Mouse (Mus musculus) gastrocnemius, postnatal 10 days (tissue): ENCODE measurements around the gene R3hdm2. TPM values are rescaled to one million over a fixed set of nuclear protein-coding genes. Genes with fewer than 3 reads are reported as not detected.
A peak's percentile ranks its signal among the peaks of the same experiment; 100 is the strongest.

Source experiments
- DNase-seq: peaks from one replicate; pipeline ENCODE4 v3.0.0; 2021; ENCODE audit warnings: mixed read lengths
- total RNA-seq, 2 experiments: library from RNA; stranded (reverse); gene quantifications; 2 replicates each; pipeline ENCODE4 v1.2.3; 2021

Gene R3hdm2
- total RNA-seq, 2 experiments from 2014 or later = 92.6 to 93.1 TPM

GRCm38 (mm10) chr10:127519041-127519701, 139.0 kb downstream of the R3hdm2 start:
- no peak for DNase-seq

GRCm38 (mm10) chr10:127519903-127520713, 140.0 kb downstream of the R3hdm2 start:
- no peak for DNase-seq

- DNase-seq = no peak
Measured at GRCm38 (mm10) chr10:127520714-127521357, 140.7 kb downstream of the R3hdm2 start.

- DNase-seq = no peak
Measured at GRCm38 (mm10) chr10:127521611-127522080, 141.5 kb downstream of the R3hdm2 start.

GRCm38 (mm10) chr10:127522088-127522581, 142.0 kb downstream of the R3hdm2 start, which contains the start of gene Shmt2:
Gene Shmt2 (minus strand): TSS chr10:127522444.
- DNase-seq = peak; percentile 81

GRCm38 (mm10) chr10:127524646-127525255, 144.6 kb downstream of the R3hdm2 start:
- no peak for DNase-seq

GRCm38 (mm10) chr10:127526048-127526447, 145.9 kb downstream of the R3hdm2 start:
- DNase-seq = no peak

GRCm38 (mm10) chr10:127526681-127527080, 146.6 kb downstream of the R3hdm2 start:
- DNase-seq = peak; percentile 81

- no peak for DNase-seq
Measured at GRCm38 (mm10) chr10:127527481-127527880, 147.4 kb downstream of the R3hdm2 start.

GRCm38 (mm10) chr10:127530945-127531344, 150.8 kb downstream of the R3hdm2 start:
- DNase-seq = no peak

- no peak for DNase-seq
Measured at GRCm38 (mm10) chr10:127531548-127531947, 151.4 kb downstream of the R3hdm2 start.

GRCm38 (mm10) chr10:127534036-127534928, 154.2 kb downstream of the R3hdm2 start, which contains the start of gene Nxph4:
Gene Nxph4 (minus strand): TSS chr10:127534559.
- DNase-seq = peak; percentile 48

- no peak for DNase-seq
Measured at GRCm38 (mm10) chr10:127534929-127535384, 154.8 kb downstream of the R3hdm2 start.

GRCm38 (mm10) chr10:127536586-127537314, 156.6 kb downstream of the R3hdm2 start:
- DNase-seq = no peak

- DNase-seq = peak; percentile 80
Measured at GRCm38 (mm10) chr10:127537854-127538583, 157.9 kb downstream of the R3hdm2 start.

- no peak for DNase-seq
Measured at GRCm38 (mm10) chr10:127541510-127541909, 161.4 kb downstream of the R3hdm2 start.

GRCm38 (mm10) chr10:127542084-127542483, 162.0 kb downstream of the R3hdm2 start:
- DNase-seq = no peak

- no peak for DNase-seq
Measured at GRCm38 (mm10) chr10:127542720-127543119, 162.6 kb downstream of the R3hdm2 start.

- DNase-seq = no peak
Measured at GRCm38 (mm10) chr10:127543916-127544315, 163.8 kb downstream of the R3hdm2 start.
